Mouse (Mus musculus) megakaryocyte, embryonic 14.5 days (primary cell): ENCODE results near the gene Olfr1291-ps1. TPM values are rescaled to one million over a fixed set of nuclear protein-coding genes. Genes with fewer than 3 reads are reported as not detected.

Experiments used
- H3K27me3 ChIP-seq: replicated peaks from 2 replicates; pipeline ENCODE3; 2012; ENCODE audit warnings: inconsistent platforms
- H3K36me3 ChIP-seq: replicated peaks from 2 replicates; pipeline ENCODE3; 2012; ENCODE audit warnings: low read length, inconsistent platforms, mixed read lengths
- H3K4me1 ChIP-seq: 2 replicates; pipeline ENCODE4 v1.6.1; 2012; ENCODE audit warnings: inconsistent platforms
- H3K4me3 ChIP-seq: replicated peaks from 2 replicates; pipeline ENCODE3; 2012; ENCODE audit warnings: moderate library complexity, mild to moderate bottlenecking, inconsistent platforms
- H3K9me3 ChIP-seq: 2 replicates; pipeline ENCODE4 v1.6.1; 2012; ENCODE audit warnings: inconsistent platforms
- FLI1 ChIP-seq: IDR thresholded peaks from 2 replicates; pipeline ENCODE4 v1.6.1; 2012; ENCODE audit warnings: low read length, inconsistent platforms, mixed read lengths
- GATA1 ChIP-seq: IDR thresholded peaks from 3 replicates; pipeline ENCODE4 v1.6.1; 2012; ENCODE audit warnings: mixed read lengths, low read length, inconsistent platforms, borderline replicate concordance
- polyA plus RNA-seq: library from polyadenylated mRNA; stranded (reverse); fragments of >175 nt; gene quantifications from 2 replicates; pipeline ENCODE4 v1.2.3, GENCODE M21; 2012; ENCODE audit warnings: low replicate concordance; ENCODE audit not compliant: insufficient read depth

The Olfr1291-ps1 gene
- polyA plus RNA-seq, result not detected in 2 replicates

DNA sequence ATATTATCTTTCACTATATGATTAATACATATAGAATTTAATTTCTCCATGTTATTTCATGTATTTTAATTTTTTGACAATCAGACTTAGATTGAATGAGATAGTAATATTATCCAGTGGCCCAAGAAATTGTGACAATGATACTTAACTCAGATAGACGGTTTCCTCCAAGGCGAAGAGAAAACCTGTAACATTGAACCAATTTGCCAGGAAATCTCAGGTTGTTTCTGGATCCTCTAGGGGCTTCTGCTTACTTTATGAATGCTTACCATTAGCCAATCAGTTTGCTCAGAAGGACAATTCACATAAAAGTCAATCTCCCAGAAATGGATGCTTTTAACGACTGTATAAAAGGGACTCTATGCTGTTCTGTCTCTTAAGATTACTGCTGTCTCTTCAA, at the start of gene Olfr1291-ps1:
TSS of gene Olfr1291-ps1 (plus strand) at position 301 of the 400 bp plus-strand sequence.
- Histone ChIP-seq H3K4me3 (no peak within 1 kb of the TSS), H3K9me3 (0 out of 2 replicates have a peak, but pooled peaks cover 4% of the 10 kb centered on the region), H3K36me3 (no peaks in the 10 kb centered on the region), H3K4me1 (no peaks in the 10 kb centered on the region), H3K27me3 (no peaks in the 10 kb centered on the region)
- no peak for TF ChIP-seq GATA1
- no peak for TF ChIP-seq FLI1

DNA sequence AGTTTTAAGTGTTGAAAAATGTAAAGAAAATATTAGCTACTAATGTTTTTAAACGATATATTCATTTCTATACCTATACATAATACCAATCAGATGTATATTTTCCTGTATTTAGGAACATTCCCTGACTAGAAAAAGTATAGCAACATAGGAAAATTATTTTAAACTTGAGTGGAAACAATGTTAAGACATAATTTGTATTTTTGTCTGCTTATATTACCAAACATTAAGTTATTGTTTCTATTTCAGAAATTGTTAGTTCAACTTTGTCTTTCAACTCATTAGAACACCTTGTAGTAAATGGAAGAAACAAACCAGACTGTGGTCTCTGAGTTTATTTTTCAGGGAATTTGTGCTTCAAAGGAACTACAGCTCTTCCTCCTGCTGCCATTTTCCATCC, 48.1 kb upstream of the Olfr1291-ps1 start, which contains the start of gene Olfr1287:
TSS of gene Olfr1287 (plus strand) at position 301 of the 400 bp plus-strand sequence.
- H3K4me3 ChIP-seq, result no peak within 1 kb of the TSS
- no peaks in the 10 kb centered on the region for H3K27me3 ChIP-seq
- TF ChIP-seq GATA1, result no peak
- TF ChIP-seq FLI1, result no peak
- no peaks in the 10 kb centered on the region for H3K9me3 ChIP-seq
- H3K36me3 ChIP-seq, result no peaks in the 10 kb centered on the region
- H3K4me1 ChIP-seq, result no peaks in the 10 kb centered on the region

DNA sequence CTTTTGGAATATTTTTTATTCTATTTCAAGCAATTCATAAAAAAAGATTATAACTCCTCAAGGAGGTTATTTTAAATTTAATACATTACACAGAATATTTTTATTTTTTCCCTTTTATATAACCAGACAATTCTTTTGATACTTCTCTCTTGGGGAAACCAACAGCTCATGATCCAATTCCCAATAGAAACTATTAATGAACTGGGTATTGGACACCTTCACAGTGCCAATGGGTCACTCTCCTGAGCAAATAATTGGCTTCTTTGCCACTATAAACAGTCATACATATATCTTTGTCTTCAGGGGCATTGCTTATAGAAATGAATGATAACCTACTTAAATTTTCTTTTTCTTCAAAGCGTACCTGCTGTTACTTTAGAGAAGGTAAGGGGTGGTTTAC, 23.2 kb upstream of the Olfr1291-ps1 start, which contains the start of gene Olfr1288:
TSS of gene Olfr1288 (plus strand) at position 301 of the 400 bp plus-strand sequence.
- Histone ChIP-seq H3K27me3 (no peaks in the 10 kb centered on the region), H3K9me3 (0 out of 2 replicates have a peak, but pooled peaks cover 6% of the 10 kb centered on the region), H3K4me3 (no peak within 1 kb of the TSS), H3K4me1 (no peaks in the 10 kb centered on the region), H3K36me3 (no peaks in the 10 kb centered on the region)
- TF ChIP-seq GATA1, result no peak
- TF ChIP-seq FLI1, result no peak

DNA sequence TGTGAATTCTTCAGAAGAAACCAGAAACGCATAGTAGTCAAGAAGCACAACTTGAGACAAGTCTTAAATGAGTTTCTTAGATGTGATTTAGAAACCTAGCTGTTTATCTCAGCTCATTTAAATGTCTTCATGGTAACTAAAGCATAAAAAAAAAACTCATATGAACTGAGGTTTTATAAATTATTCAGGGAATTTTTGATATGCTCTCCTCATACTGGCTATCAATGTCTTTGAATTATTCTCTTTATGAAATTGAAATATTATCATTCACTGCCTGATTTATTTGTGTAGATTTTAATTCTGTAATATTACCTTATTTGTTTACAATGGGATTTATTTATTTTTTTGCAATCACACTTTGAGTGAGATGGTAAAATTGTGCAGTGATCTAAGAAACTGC, 16.5 kb upstream of the Olfr1291-ps1 start, which contains the start of gene Olfr1289:
TSS of gene Olfr1289 (plus strand) at position 301 of the 400 bp plus-strand sequence.
- Histone ChIP-seq H3K36me3 (no peaks in the 10 kb centered on the region), H3K4me3 (no peak within 1 kb of the TSS), H3K4me1 (no peaks in the 10 kb centered on the region), H3K9me3 (no peaks in the 10 kb centered on the region), H3K27me3 (no peaks in the 10 kb centered on the region)
- no peak for TF ChIP-seq FLI1
- no peak for TF ChIP-seq GATA1

DNA sequence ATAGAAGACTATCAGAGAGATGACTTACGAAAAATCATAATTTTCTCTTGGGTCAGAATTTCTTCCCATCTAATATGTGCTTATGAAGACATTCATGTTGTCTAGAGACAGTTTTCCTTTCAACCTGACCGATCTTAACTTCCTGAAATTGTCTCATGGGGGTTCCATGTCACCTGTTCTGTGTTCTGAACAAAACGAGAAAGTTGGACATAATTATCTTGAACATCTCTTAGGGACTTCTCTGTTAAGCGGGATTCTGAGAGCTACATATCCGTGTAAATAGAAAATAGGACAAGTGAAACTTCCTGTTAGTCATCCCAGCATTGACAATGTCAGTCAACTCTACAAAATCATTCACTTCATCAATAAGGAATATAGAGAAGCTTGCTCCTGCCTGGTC, 3.3 kb upstream of the Olfr1291-ps1 start, which contains the start of gene Olfr1290:
TSS of gene Olfr1290 (minus strand) at position 101 of the 400 bp plus-strand sequence.
- Histone ChIP-seq H3K9me3 (0 out of 2 replicates have a peak, but pooled peaks cover 4% of the 10 kb centered on the region), H3K4me3 (no peak within 1 kb of the TSS), H3K36me3 (no peaks in the 10 kb centered on the region), H3K27me3 (no peaks in the 10 kb centered on the region), H3K4me1 (no peaks in the 10 kb centered on the region)
- TF ChIP-seq FLI1 (no peak), GATA1 (no peak)

DNA sequence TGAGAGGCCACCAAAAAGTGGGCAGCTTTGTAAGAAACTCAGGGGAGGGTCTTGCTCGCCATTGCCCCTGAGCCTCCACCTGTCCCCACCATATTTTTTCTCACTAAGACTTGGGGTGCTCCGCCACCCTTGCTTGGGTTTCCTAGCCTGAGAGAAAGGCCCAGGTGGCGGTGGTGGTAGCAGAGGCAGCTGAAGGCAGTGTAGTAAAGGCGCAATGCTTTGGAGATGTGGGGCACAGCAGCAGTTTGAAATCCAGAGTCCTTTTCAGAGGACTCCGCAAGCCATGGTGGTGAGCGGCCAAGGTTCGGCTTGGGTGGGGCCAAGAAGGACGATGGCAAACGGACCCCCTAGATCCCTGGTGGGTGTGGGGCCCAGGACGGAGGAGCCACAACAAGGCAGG, 20.5 kb downstream of the Olfr1291-ps1 start:
- H3K4me3 ChIP-seq, result no peak overlapping the region
- TF ChIP-seq GATA1, result no peak
- TF ChIP-seq FLI1, result no peak
- H3K4me1 ChIP-seq, result no peaks in the 10 kb centered on the region
- H3K9me3 ChIP-seq, result peaks cover 20% of the 10 kb centered on the region
- no peaks in the 10 kb centered on the region for H3K36me3 ChIP-seq
- H3K27me3 ChIP-seq, result no peaks in the 10 kb centered on the region

DNA sequence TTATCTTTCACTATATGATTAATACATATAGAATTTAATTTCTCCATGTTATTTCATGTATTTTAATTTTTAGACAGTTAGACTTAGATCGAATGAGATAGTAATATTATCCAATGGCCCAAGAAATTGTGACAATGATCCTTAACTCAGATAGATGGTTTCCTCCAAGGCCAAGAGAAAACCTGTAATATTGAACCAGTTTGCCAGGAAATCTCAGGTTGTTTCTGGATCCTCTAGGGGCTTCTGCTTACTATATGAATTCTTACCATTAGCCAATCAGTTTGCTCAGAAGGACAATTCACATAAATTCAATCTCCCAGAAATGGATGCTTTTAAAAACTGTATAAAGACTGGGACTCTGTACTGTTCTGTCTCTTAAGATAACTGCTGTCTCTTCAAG, 27.9 kb downstream of the Olfr1291-ps1 start, which contains the start of gene Olfr1293-ps:
TSS of gene Olfr1293-ps (plus strand) at position 301 of the 400 bp plus-strand sequence.
- Histone ChIP-seq H3K36me3 (no peaks in the 10 kb centered on the region), H3K9me3 (peaks cover 17% of the 10 kb centered on the region), H3K27me3 (no peaks in the 10 kb centered on the region), H3K4me3 (no peak within 1 kb of the TSS), H3K4me1 (no peaks in the 10 kb centered on the region)
- TF ChIP-seq GATA1 (no peak), FLI1 (no peak)

DNA sequence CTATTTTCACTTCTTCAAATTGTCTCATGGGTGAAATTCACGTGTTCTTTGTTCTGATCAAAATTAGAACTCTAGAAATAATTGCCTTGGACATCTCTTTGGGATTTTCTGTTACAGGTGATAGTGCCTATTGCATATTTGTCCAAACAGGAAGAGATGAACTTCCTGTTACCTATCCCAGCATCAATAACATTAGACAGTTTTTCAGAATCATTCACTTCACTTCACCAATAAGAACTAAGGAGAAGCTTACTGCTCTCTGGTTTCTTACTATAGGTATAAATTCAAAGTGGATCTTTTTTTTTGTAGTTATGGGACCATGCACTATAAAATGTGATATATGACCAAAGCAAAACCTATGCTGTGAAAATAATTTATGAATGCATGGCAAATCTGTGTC, 43.2 kb downstream of the Olfr1291-ps1 start, which contains the start of gene Olfr1294:
TSS of gene Olfr1294 (minus strand) at position 101 of the 400 bp plus-strand sequence.
- no peaks in the 10 kb centered on the region for H3K27me3 ChIP-seq
- H3K36me3 ChIP-seq, result no peaks in the 10 kb centered on the region
- no peaks in the 10 kb centered on the region for H3K4me1 ChIP-seq
- no peak within 1 kb of the TSS for H3K4me3 ChIP-seq
- H3K9me3 ChIP-seq, result 0 out of 2 replicates have a peak, but pooled peaks cover 7% of the 10 kb centered on the region
- no peak for TF ChIP-seq GATA1
- TF ChIP-seq FLI1, result no peak

Other genes with a start within 250 kb of the Olfr1291-ps1 start
- 1.2 TPM in 1 of 2 replicates, not detected in the other for gene Olfr1276, start 242.7 kb upstream of the Olfr1291-ps1 start, polyA plus RNA-seq
- not detected in 2 replicates for gene Olfr1277, start 223.1 kb upstream of the Olfr1291-ps1 start, polyA plus RNA-seq
- gene Olfr1278, start 207.0 kb upstream of the Olfr1291-ps1 start, polyA plus RNA-seq, result not detected in 2 replicates
- not detected in 2 replicates for gene Olfr1279, start 196.5 kb upstream of the Olfr1291-ps1 start, polyA plus RNA-seq
- not detected in 2 replicates for gene Olfr1280, start 183.2 kb upstream of the Olfr1291-ps1 start, polyA plus RNA-seq
- not detected in 2 replicates for gene Olfr1281, start 170.7 kb upstream of the Olfr1291-ps1 start, polyA plus RNA-seq
- gene Olfr1282, start 161.1 kb upstream of the Olfr1291-ps1 start, polyA plus RNA-seq, result not detected in 2 replicates
- gene Olfr1283, start 130.4 kb upstream of the Olfr1291-ps1 start, polyA plus RNA-seq, result not detected in 2 replicates
- not detected in 2 replicates for gene Olfr1284, start 121.7 kb upstream of the Olfr1291-ps1 start, polyA plus RNA-seq
- gene Olfr1286, start 74.1 kb upstream of the Olfr1291-ps1 start, polyA plus RNA-seq, result not detected in 2 replicates
- not detected in 2 replicates for gene Olfr1287, start 48.0 kb upstream of the Olfr1291-ps1 start, polyA plus RNA-seq
- gene Olfr1288, start 23.1 kb upstream of the Olfr1291-ps1 start, polyA plus RNA-seq, result not detected in 2 replicates
- gene Olfr1289, start 16.4 kb upstream of the Olfr1291-ps1 start, polyA plus RNA-seq, result not detected in 2 replicates
- gene Olfr1290, start 3.4 kb upstream of the Olfr1291-ps1 start, polyA plus RNA-seq, result not detected in 2 replicates
- not detected in 2 replicates for gene Olfr1293-ps, start 28.0 kb downstream of the Olfr1291-ps1 start, polyA plus RNA-seq
- gene Olfr1294, start 43.1 kb downstream of the Olfr1291-ps1 start, polyA plus RNA-seq, result not detected in 2 replicates
- gene Olfr1295, start 72.5 kb downstream of the Olfr1291-ps1 start, polyA plus RNA-seq, result not detected in 2 replicates
- not detected in 2 replicates for gene Olfr1297, start 129.3 kb downstream of the Olfr1291-ps1 start, polyA plus RNA-seq
- gene Olfr1298, start 152.0 kb downstream of the Olfr1291-ps1 start, polyA plus RNA-seq, result not detected in 2 replicates
- gene Olfr1299, start 164.2 kb downstream of the Olfr1291-ps1 start, polyA plus RNA-seq, result not detected in 2 replicates